Mouse (Mus musculus) urinary bladder, postnatal 36 days (tissue): ENCODE data around the gene Tmco3.

Experiments
- DNase-seq, 2 experiments: peaks; one replicate each; pipeline ENCODE4 v3.0.0; 2022; ENCODE audit warnings: low spot score in 2 of 2, mixed read lengths in 1 of 2

The Tmco3 gene

GRCm38 (mm10) chr8:13361865-13362264, 73.9 kb downstream of the Tmco3 start:
- DNase-seq: no peak
